Mouse (Mus musculus): Measurements from ENCODE around the gene Ak5.
A peak's percentile ranks its signal among the peaks of the same experiment; 100 is the strongest.
"Not testable (repeated sequence)": the region's sequence is repeated elsewhere in the genome, so short reads cannot be mapped to it uniquely, and the experiment has no call there.

Ak5 gene

DNA sequence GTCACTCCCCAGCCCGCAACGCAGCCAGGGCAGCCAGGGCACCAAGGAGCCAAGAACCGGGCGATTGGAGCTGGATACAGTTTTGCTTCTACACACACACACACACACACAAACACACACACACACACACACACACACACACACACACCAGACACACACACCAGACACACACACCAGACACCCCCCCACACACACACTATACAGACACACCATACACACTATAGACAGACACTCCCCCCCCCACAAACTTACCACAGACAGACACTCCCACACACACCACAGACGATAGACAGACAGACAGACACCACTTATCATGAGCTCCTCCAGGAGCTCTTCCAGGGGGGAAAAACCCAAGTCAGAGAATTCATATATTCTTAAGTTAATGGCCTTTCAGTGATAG lies at the start of gene Ak5:
Gene Ak5, minus strand, starts transcription at position 122 of the 400 bp plus-strand sequence.
- DNase-seq, result no peak

DNA sequence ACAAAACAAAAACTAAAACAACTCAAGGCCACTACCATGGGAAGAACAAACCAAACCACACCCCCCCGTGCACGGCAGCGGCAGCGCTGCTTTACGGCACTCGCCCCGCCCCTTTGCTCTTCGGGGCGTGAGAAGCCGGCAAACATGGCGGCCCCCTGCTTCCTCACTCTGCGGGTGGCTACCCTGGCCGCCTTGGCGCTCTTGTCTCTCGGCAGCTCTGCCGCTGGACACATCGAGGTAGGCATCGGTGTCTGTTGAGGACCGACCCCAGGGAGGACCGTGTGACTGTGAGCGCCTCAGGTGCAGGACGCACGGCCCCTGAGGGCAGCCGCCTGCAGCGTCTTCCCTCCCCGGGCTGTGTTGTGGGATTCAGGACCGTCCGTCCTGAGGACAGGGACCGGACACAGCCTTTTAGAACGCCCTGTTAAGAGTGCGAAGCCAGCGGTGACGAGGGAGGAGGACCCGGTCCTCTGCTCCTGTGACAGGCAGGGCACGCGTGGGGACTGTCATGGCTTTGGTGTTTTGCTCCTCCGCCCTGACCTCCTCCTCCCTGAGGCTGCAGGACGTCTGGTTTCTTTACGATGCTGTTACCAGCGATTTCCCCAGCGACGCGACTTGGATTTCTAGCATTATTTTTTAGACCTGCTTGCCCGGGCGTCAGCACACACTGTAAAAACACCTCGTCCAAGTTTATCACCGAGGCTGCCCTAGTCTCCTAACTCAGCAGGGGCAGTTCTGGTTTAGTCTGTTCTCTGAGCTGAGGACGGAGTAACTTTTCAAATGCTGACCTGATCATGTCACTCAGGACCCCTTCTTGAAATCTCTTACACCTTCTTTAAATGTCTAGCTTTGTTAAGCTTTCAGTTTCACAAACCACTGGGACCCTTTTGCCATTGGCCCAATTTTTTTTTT lies 46.1 kb upstream of the Ak5 start, which contains the start of gene Pigk:
Gene Pigk, plus strand, starts transcription at position 110 of the 912 bp plus-strand sequence.
- DNase-seq, result peak; percentile 83 to 90

DNA sequence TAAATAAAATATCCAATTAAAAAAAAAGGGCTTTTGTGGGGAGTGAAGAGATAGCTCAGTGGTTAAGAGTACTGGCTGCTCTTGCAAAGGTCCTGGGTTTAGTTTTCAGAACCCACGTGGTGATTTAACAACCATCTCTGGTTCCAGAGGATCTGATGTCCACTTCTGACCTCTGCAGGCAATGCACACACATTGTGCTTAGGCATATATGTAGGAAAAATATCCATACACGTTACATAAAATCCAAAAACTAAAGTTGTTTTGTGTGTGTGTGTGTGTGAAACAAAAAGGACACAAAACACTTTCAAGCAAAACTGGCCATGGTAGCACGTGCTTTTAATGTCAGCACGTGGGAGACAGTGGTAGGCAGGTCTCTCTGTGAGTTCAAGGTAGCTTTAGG lies 44.8 kb upstream of the Ak5 start:
- DNase-seq, result no peak

DNA sequence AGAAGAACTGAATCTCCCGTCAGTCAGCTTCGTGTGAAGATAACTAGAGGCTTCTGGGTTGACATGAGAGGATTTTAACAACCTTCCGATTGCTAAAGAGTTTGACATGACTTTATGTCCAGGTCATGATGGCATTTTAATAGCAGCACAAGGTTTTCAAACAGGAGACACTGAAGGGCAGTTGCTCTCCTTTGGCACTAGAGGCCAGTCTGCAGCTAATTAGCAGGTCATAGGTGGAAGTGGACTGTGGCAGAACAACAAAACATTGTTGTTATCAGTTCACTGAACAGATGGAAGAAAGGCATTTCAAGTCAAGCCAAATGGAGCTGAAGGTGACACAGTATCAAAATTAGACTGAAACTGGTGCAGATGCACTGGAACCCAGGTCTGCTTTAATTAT lies 41.8 kb upstream of the Ak5 start:
- no peak for DNase-seq

DNA sequence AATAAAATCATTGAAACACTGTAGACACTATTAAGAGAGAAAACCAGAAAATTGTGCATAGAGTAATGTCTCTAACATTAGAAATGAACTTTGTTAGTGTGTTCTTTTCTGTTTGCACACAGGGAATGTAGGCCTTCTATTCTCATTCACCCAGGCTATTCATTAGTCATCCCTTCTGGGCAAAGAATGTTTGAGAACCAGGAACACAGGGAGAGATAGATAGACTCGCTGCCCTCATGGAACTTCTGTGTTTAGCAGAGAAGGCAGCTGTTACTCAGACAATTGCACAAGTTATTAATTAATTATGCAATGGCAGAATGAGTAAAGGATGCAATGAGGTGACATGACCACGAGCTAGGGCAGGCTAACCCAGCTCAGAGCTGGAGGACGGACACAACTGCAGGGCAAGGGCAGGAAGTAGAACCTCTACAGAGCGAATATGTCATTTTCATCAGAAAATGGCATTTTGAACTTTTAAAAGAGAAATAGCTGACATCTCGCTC lies 39.2 kb upstream of the Ak5 start:
- no peak for DNase-seq

DNA sequence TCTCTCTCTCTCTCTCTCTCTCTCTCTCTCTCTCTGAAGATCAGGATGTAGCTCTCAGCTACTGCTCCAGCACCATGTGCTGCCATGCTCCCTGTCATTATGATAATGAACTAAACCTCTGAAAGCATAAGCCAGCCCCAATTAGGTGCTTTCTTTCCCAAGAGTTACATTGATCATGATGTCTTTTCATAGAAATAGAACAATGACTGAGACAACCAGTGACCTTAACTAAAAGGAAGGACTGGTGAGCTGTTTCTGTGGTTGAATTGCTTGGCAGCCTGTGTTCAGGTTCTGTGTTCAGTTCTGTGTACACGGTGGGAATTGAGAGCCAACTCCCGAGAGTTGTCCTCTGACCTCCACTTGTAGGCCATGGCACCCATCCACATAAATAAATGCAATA lies 38.7 kb upstream of the Ak5 start:
- DNase-seq, result no peak

DNA sequence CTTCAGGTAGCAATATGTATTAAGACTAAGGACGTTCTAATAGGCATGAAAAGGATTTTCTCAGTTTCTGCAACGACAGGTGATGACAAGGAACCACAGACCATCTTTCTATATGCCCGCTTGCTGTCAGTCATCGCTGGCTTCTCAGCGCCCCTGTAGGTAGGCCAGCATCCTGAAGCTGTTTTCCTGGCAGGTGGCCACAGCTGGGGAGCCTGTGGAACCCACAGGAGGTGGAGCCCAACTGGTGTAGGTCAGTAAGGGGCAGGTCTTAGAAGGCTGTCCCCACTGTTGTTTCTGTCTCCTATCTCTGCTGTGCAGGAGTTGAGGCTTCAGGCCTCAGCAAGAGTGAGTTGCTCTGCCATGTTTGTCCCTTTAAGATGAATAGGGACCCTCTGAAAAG lies 37.7 kb upstream of the Ak5 start:
- DNase-seq, result no peak

DNA sequence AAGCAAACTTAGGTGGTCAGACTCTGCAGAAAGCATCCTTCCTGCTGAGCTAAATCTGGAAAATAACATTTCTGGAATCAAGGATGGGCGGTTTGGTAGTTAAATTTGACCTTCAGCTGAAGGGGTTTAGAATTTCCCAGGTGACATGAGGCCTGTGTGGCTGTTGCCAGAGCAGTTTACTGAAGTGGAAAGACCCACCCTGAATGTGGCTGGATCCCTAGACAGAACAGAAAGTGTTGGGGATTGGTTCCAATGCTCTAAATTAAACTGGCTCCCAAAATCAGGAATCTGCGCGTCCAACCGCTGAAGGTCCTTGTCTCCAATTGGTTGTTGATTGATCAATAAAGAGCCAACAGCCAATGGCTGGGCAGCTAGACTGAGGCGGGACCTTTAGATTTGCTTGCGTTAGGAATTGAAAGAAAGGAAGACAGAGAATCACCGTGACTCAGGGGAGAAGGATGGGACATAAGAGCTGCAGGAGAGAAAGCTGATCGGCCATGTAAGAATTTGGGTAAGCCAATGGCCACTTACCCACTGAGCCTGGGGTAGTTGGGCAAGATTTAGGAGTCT lies 34.2 kb upstream of the Ak5 start:
- no peak for DNase-seq

DNA sequence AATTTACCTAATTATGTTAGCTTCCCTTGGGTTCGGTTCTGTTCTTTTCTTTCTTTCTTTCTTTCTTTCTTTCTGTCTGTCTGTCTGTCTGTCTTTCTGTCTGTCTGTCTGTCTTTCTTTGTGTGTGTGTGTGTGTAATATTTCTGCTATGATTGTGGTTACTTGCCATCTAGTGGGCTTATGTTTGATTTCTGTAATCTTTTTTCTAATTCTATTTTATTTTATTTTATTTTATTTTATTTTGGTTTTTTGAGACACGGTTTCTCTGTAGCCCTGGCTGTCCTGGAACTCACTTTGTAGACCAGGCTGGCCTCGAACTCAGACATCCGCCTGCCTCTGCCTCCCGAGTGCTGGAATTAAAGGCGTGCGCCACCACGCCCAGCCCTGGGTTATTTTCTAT lies 33.4 kb upstream of the Ak5 start:
- DNase-seq, result not testable (repeated sequence)

DNA sequence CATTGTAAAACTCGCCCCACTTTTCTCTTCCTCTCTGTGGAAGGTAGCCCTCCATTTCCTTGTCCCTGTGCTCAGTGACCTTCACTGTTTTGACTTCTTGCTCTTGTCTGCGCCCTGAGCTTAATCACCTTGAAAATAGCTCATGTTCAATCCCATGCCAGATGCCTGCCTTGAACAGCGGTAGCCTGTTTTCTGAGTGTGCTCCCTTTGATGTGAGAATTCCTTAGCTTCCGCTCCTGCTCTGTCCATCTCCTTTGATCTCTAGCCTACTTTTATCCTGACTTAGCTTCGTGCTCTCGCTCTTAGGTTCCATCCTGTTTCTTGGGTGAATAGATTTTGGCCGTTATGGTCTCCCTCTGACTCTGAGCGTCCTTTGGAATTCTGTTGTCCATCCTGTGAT lies 31.1 kb upstream of the Ak5 start:
- no peak for DNase-seq

DNA sequence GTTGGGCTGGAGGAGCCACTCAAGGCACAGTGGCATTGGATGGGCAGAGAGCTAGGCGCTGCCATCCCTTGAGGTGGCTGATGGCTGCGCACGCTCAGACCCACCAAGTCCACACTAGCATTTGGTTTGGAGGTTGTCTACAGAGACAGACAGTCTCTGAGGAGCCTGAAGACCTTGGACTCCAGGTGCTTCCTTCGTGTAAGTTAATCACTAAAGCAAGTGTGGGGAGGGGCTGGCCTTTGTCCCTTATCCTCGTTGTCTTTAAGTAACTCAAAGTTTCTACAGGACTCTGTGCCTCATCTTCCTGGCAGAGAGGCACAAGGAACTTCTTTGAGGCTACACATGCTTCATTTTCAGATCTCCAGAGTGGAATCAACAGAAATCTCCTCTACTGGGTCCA lies 29.9 kb upstream of the Ak5 start:
- DNase-seq, result no peak

DNA sequence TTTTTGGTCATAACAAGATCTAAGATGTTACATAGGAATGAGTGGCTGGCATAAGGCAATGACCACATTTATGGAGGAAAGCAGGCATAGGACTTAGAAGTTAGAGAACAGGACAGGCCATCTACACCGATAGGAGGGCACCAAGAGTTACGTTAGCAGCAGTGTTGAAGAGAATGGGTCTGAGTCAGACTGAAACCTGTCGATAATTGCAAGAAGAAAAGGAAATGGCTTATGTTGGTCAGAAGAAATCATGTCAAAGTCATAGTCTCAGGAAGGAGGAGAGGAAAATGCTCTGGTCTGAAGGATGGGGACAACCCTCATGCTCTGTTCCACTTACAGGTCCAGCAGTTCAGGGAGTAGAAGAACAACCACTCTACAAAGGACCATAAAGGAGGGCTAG lies 26.8 kb upstream of the Ak5 start:
- DNase-seq, result no peak

DNA sequence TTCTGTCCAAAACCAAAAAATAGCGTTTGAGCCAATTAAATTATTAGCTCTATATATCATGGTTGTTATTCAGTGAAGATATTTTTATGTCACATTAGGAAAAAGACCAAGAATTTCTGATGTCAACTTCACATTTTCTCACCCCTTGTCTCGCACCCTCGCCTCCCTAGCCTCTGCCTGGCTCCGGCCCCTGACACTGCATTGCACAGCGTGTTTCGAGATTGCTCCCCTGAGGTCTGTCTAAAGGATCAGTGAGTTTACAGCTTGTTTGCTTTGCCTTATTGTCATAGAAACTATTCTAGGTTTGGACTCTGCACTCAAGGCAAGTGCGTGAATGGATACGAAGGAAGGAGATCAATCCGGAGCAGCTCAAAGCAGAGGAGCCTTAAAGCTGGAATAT lies 20.9 kb upstream of the Ak5 start:
- DNase-seq, result no peak

DNA sequence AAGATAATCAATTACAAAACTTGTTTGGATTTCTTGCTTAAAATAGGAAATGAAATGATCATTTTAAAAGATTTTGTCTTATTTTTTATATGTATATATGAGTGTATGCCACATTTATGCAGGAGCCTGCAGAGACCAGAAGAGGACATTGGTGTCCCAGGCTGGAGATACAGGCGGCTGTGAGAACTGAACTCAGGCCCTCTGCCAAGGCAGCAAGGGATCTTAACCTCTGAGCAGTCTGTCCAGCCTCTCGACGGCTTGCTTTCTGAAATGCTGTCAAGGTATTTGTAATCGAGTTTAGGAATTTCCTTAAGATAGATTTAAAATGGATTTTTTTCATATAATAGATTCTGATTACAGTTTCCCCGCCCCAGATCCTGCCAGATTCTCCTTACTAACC lies 20.4 kb upstream of the Ak5 start:
- no peak for DNase-seq

DNA sequence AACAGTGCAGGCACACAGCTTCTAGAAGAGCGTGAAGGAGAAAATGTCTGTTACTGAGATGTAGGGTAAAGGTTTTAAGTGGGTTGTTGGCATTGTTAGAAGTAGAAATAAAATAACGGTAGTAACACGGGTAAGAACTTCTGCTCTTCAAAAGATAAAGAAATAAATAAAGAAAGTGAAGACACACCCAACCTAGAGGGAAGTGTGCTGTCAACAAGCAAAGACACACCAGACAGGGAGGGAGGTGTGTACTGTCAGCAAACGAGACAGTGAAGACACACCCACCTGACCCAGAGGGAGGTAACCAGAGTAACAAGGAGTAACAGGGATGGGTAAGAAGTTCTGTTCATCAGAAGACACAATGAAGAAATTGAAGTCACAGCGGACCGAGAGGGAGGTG lies 6.5 kb upstream of the Ak5 start:
- DNase-seq, result no peak

DNA sequence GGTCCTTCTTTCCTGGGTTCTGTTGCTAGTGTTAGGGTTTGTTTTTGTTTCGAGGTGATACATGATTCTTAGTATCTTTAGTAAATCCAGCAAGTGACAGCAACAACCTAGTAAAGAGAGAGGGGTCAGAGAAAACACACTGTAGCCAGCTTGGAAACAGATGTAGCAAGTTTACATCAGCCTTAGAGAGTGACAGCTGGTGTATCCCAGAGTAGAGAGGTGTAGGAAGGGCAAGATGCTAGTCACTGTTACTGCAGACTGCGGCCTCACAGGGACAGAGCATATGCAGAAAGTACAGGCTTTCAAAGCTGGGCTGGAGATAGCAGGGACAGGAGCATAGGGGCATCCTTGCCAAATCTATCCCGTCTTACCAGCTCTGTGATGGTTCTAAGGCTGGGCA lies 1.6 kb upstream of the Ak5 start:
- no peak for DNase-seq

DNA sequence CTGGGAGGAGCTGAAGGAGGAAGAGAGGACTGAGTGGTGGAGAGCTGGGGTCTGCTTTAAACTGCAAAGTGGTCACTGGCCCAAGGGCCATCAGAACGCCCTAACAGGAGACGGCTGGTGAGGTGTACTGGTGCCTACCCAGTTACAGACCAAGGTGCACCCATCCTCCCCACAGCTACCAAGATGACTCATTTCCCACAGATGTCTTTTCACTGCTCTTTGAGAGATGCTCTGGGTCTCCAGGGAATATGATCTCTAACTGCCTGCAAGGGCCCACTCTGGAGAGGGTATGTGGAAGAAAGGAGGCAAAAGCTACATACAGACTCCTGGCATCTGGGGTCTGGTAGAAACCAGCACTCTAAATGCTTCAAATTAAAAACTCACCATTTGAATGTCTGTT lies 633 bp upstream of the Ak5 start:
- DNase-seq, result no peak

DNA sequence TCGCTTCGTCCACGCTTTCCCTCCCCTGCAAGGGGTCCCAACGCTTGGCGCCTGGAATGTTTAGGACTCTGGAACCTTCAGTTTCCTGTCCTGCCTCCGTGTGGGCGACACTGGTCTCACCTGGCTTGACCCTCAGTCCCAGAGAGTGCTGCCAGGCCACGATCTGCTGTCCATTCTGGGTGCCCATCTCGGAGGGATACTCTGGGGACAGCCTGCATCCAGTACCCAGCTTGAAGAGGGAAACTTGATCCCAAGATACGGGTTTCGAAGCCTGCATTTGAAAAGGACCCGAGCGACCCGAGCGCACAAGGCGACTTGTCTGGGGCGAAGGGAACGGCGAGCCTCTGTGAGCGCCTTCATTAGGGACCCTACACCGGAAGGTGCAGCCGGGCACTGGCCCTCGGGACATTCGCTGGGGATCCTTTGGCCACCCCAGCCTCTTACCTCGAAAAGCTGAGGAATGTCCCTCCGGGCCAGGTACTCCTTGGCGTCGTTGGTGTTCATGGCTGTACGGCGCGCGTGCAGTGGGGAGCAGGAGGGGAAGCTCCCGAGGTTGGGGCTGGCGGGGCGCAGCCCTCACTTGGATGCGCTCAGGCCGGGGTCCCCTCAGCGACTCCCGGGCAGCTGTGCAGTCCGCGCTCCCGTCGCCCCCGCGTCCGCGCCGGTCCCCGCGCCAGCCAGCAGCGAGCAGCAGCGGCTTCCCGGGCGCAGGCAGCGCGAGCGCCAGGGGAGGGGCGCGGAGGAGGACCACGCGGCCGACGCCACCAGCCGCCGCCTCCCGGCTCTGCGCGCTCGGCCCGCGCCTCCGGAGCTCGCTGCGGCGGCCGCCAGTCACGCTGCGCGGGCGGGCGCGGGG lies 576 bp downstream of the Ak5 start:
- peak in 1 of 2 experiments; percentile 8 for DNase-seq

DNA sequence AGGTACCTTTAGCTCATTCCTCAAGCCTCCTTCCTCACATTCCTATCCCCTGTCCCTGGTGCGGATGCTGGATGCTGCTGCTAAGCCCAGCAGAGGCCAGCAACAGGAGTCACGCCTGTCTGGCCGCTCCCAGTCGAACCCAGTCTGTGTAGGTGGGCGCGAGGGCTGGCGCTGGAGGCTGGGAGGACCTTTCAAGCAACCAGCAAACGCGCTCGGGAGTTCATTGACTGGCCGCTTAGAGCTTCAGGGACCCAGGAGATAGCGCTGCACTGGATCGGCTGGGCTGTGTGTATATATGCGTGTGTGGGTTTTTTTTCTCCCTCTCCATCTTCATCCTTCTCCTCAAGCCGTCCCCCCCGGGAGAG lies 1.2 kb downstream of the Ak5 start:
- no peak for DNase-seq

DNA sequence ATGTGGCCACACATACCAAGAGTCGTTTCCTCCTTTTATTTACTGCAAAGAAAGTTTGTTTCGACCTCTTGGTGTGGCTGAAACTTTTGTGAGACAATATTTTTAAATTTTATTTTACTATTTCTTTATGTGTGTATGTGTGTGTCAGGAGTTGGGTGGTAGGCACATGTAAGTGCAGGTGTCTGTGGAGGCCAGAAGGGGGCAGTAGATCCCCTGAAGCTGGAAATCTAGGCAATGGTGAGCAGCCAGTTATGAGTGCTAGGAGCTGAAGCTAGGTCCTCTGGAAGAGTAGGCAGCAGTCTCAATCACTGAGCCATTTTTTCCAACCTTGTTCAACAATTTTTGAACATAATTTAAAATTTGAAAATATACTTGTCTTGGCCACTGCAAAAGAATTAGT lies 9.6 kb downstream of the Ak5 start:
- no peak for DNase-seq

DNA sequence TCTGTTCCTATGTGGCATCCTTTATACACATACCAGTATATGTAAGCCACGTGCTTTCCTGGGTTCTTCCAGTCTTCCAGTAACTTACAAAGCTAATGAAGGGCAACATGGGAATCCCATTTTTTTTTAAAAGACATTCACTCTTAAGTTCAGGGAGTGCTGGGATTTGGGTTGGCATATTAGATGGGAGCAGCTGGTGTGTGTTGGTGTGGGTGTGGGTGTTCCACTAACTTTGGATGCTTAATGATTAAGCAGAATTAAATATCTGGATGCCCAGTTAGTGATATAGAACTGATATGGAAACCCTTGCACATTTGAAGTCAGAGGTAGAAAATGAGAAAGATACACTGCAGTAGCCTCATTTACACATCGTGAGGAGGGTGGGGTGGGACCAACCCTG lies 16.2 kb downstream of the Ak5 start:
- DNase-seq, result no peak

DNA sequence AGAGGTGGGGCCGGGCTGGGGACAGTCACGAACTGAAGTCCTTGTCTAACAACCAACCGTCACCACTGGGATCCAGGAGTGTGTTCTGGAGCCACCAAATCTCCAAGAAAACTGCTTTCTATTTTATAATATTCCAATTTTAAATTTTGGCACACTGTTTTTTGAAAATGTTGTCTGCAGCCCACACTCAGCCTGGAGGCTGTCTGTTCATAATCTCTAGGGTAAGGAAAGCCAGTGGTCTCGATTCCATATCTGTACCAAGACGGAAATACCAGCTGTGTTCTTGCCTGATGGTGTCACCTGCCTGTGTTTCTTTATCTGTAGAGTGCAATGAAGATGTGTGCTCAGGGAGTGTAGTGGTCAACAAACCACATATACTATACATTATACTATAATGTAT lies 23.6 kb downstream of the Ak5 start:
- DNase-seq, result no peak

DNA sequence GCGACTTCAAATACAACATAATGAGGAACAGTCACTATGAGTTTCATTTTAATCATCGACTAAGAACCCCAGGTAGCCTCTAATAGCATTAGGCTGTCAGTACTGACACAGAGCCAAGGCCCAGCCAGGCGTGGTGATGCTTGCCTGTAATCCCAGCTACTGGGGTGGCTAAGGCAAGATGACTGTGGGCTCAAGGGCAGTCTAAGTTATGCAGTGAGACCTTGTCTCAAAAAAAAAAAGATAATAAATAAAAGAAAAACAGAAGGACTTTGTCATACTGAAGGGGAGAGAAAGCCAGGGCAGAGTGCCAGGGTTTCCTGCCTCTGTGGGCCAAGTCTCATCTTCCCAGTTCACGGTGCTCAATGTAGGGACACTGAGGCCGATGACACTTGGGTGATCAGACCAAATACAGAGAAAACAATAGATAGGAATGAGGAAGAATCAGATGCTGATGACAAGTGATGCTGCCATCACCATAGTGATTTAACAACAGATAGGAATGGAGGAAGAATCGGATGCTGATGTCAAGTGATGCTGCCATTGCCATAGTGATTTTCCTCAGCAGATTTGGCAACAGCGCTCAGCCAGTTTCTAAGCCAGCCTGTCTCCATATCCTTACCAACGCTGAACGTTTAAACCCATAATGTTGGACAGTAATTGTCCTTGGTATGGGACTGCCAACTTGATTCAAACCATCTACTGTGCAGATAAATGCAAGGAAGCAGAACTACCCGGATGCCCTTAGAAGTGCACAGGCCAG lies 42.9 kb downstream of the Ak5 start:
- no peak for DNase-seq

Measured in cerebellum, postnatal 36 days (tissue).